Mouse (Mus musculus): ENCODE results near the gene Cacng4. TPM values are rescaled to one million over a fixed set of nuclear protein-coding genes. Genes with fewer than 3 reads are reported as not detected.

Cacng4 gene
- polyA plus RNA-seq, 1 experiment, result 25.6 TPM

DNA sequence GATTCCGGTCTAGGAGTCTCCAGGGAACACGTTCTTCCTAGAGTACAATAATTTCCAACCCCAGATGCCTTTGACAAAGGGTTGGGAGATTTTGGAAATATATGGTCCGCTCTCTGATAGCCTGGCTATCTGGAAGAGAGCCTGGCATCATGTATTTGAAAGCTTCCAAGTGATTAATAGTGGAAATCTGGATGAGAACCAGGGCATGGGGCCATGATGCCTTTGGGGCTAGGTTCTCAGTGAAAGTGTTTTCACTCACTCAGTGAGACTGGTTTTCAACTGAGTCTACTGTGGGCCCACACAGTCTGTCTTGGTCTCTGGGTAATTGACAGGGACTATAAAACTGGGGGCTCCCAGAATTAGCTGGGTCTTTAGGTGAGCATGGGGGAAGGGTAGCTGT is 7.6 kb upstream of the Cacng4 start:
- no peak overlapping the region for H3K4me3 ChIP-seq (replicated peaks; ENCODE audit: insufficient read depth, low read depth, low read length)
- TF ChIP-seq POLR2A (IDR thresholded peaks at IDR 0.05; ENCODE audit: borderline replicate concordance, insufficient read depth, low read length), result no peak
- no peak for TF ChIP-seq CTCF (IDR thresholded peaks at IDR 0.05; ENCODE audit: borderline replicate concordance, insufficient read depth, low read depth, low read length)
- no peaks in the 10 kb centered on the region for H3K4me1 ChIP-seq (ENCODE audit: control insufficient read depth, insufficient read depth, low read length)
- H3K27me3 ChIP-seq (ENCODE audit: control insufficient read depth, insufficient read depth, low read length), result no peaks in the 10 kb centered on the region; the same call in 1 of the 2 replicates
- no peak overlapping the region for H3K27ac ChIP-seq (ENCODE audit: insufficient read depth, low read length)
- no peak for DNase-seq
- WGBS, result 61% methylated on average over 3 of the region's 3 CpGs

DNA sequence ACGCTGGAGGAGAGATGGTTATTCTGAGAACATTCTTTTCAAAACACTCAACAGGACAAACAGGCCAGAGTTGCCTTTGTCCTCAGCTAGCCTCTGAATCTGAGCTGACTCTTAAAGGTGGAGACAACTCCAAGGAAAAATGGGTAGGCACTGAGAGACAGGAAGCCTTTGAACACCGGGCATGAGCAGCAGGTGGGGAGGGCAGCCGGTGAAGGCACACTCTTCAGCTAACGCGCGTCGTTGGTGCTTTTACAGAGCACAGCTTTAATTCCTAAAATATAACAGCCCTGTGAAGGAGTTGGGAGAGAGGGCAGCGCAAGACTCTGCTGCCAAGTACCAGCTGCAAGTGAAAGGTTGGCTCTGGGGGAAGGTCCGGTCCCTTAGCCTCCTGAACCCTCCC is 5.0 kb upstream of the Cacng4 start:
- Histone ChIP-seq H3K27me3 (ENCODE audit: control insufficient read depth, insufficient read depth, low read length) (peaks cover 5% of the 10 kb centered on the region; the same call in 1 of the 2 replicates), H3K4me3 (replicated peaks; ENCODE audit: insufficient read depth, low read depth, low read length) (no peak overlapping the region), H3K27ac (ENCODE audit: insufficient read depth, low read length) (no peak overlapping the region), H3K4me1 (ENCODE audit: control insufficient read depth, insufficient read depth, low read length) (no peaks in the 10 kb centered on the region)
- 16% methylated on average over 9 of the region's 9 CpGs for WGBS
- no peak for TF ChIP-seq CTCF (IDR thresholded peaks at IDR 0.05; ENCODE audit: borderline replicate concordance, insufficient read depth, low read depth, low read length)
- no peak for DNase-seq

DNA sequence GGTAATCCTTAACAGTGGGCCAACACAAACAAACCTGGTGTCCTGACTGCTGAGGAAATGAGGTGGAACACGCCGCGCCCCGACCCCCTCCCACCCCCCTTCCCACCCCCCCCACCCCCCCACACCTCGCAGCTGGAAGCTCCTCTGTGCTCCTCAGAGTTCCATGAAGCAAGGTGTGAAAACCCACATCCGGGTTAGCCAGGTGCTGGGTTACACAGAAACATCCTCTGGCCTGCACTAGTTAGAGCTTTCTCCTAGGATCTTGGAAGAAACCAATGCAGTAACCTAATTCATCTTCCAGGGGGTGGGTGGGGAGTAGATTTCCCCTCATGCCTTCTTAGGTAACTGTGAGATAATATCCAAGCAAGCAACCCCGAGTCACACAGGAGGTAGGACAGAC is 2.0 kb upstream of the Cacng4 start:
- 45% methylated on average over 7 of the region's 7 CpGs for WGBS
- H3K4me1 ChIP-seq (ENCODE audit: control insufficient read depth, insufficient read depth, low read length), result 0 out of 2 replicates have a peak, but pooled peaks cover 7% of the 10 kb centered on the region
- H3K27me3 ChIP-seq (ENCODE audit: control insufficient read depth, insufficient read depth, low read length), result peaks cover 13% of the 10 kb centered on the region; the same call in 1 of the 2 replicates
- TF ChIP-seq POLR2A (IDR thresholded peaks at IDR 0.05; ENCODE audit: borderline replicate concordance, insufficient read depth, low read length) (no peak), CTCF (IDR thresholded peaks at IDR 0.05; ENCODE audit: borderline replicate concordance, insufficient read depth, low read depth, low read length) (no peak)
- H3K4me3 ChIP-seq (replicated peaks; ENCODE audit: insufficient read depth, low read depth, low read length), result no peak overlapping the region
- no peak overlapping the region for H3K27ac ChIP-seq (ENCODE audit: insufficient read depth, low read length)
- DNase-seq, result no peak

DNA sequence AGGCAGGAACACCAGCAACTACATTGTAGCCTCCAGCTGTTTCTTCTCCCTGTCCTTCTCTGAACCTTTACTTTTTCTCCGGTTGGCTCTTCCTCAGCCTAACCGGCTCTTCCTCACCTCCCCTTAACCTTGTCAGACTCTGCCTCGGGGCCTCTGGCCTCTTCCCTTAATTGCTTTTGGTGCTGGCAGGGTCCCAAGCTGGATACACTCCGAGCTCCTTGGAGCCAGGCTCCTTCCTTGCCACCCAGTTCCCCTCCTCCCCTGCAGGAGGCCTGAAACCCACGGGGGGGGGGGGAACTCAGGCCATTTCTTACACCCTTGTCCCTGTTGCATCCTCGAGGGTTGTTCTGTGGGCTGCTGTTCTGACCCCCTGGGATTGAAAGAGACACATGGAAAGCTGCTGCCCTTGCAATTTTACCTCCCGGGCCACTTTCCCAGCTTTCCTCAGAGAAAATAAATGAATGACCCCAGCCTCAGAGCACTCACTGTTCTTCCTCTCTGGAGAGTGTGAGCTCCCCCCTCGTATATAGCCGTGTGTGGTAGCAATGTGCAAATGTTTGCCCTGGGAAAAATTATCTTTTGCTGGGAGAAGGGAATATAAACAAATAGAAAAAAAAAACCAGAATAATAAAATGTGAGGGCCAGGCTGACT is 1.2 kb upstream of the Cacng4 start:
- H3K27ac ChIP-seq (ENCODE audit: insufficient read depth, low read length), result no peak overlapping the region
- 0 out of 2 replicates have a peak, but pooled peaks cover 7% of the 10 kb centered on the region for H3K4me1 ChIP-seq (ENCODE audit: control insufficient read depth, insufficient read depth, low read length)
- DNase-seq, result peak in 1 of 2 experiments; percentile 9
- H3K4me3 ChIP-seq (replicated peaks; ENCODE audit: insufficient read depth, low read depth, low read length), result no peak overlapping the region
- H3K27me3 ChIP-seq (ENCODE audit: control insufficient read depth, insufficient read depth, low read length), result peaks cover 13% of the 10 kb centered on the region; the same call in 1 of the 2 replicates
- TF ChIP-seq POLR2A (IDR thresholded peaks at IDR 0.05; ENCODE audit: borderline replicate concordance, insufficient read depth, low read length) (no peak), CTCF (IDR thresholded peaks at IDR 0.05; ENCODE audit: borderline replicate concordance, insufficient read depth, low read depth, low read length) (no peak)
- WGBS, result 8% methylated on average over 9 of the region's 9 CpGs

DNA sequence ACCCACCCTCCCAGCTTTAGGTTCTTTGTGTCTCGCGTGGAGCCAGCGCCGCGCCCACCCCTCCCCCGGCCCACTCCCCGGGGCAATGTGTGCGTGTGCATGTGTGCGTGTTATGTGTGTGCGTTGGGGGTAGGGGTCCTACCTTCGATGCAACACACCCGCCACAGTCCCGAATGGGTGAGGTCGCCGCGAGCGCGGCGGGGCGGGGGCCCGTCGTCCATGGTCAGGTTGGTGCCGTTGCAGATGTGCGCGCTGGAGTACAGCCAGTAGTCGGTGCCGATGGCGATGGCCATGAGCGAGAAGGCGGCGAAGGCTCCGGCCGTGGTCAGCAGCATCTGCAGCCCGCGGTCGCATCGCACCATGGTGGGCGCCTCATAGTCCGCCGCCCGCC is 259 bp downstream of the Cacng4 start:
- 1% methylated on average over 39 of the region's 41 CpGs for WGBS
- no peak overlapping the region for H3K27ac ChIP-seq (ENCODE audit: insufficient read depth, low read length)
- no peak for TF ChIP-seq CTCF (IDR thresholded peaks at IDR 0.05; ENCODE audit: borderline replicate concordance, insufficient read depth, low read depth, low read length)
- no peak for TF ChIP-seq POLR2A (IDR thresholded peaks at IDR 0.05; ENCODE audit: borderline replicate concordance, insufficient read depth, low read length)
- H3K27me3 ChIP-seq (ENCODE audit: control insufficient read depth, insufficient read depth, low read length), result peaks cover 13% of the 10 kb centered on the region; the same call in 1 of the 2 replicates
- peak overlapping the region; percentile 44 for H3K4me3 ChIP-seq (replicated peaks; ENCODE audit: insufficient read depth, low read depth, low read length)
- 0 out of 2 replicates have a peak, but pooled peaks cover 7% of the 10 kb centered on the region for H3K4me1 ChIP-seq (ENCODE audit: control insufficient read depth, insufficient read depth, low read length)
- peak in 1 of 2 experiments; percentile 12 for DNase-seq

DNA sequence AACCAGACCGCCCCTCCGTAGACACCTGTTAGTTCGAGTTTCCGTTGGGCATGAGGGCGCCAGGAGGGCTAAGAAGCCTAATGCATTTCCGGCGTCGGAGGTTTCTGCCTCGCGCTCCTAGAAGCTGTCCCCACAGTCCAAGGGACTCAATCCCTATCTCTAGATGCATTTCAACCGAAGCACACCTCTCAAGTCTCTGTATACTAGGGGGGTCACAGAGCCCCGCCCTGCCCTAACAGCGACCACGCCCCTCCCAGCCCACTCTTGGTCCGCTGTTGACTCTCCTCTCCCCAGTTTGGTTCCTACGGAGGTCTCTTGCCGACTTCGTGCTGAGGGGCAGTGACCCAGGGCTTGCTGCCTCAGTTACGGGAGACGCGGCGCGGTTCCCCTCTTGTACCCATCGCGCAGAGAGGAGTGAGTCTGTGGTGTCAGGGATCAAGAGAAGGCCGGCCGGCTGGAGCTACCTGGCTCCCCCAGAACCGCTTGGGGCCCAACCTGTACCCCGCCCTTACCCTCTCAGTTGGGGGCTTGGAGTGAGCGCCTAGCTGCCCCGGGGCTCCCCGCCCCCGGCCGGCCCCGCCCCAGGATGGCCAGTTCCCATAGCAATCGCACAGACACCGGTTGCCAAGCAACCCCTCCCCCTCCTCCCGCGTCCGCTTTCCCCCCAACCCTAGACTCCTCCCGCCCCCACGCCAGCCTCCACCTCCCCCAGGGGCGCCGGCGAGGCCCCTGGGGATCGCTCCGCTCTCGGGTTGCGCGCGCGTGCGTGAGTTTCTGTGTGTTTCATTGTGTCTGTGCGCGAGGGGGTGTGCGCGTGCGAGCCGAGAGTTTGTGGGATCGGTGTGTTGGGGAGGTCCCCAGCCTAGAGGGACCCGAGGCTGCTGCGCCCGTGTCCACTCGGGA is 906 bp downstream of the Cacng4 start:
- WGBS, result 1% methylated on average over 64 of the region's 64 CpGs
- peak in 1 of 2 experiments; percentile 12 for DNase-seq
- H3K27ac ChIP-seq (ENCODE audit: insufficient read depth, low read length), result no peak overlapping the region
- H3K4me3 ChIP-seq (replicated peaks; ENCODE audit: insufficient read depth, low read depth, low read length), result peak overlapping the region; percentile 45
- peaks cover 13% of the 10 kb centered on the region; the same call in 1 of the 2 replicates for H3K27me3 ChIP-seq (ENCODE audit: control insufficient read depth, insufficient read depth, low read length)
- TF ChIP-seq CTCF (IDR thresholded peaks at IDR 0.05; ENCODE audit: borderline replicate concordance, insufficient read depth, low read depth, low read length), result no peak
- TF ChIP-seq POLR2A (IDR thresholded peaks at IDR 0.05; ENCODE audit: borderline replicate concordance, insufficient read depth, low read length), result no peak
- H3K4me1 ChIP-seq (ENCODE audit: control insufficient read depth, insufficient read depth, low read length), result 0 out of 2 replicates have a peak, but pooled peaks cover 7% of the 10 kb centered on the region

DNA sequence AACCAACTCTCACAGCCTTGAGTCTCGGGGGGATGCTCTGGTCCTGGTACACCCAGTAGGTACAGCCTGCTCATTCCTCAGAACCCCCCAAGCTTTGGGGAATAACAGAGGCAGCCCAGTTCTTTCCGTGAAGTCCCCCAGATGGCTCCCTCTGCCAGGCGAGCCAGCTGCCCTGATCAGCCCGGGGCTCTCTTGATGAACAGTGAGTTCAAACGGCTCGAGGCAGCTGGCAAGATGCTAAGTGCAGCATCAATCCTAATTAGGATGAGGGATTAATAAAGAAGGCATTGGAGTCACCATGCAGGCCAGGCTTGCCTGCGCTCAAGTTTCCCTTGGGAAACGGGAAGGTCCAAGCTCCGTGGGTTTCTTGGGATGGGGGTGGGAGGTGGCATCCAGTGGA is 2.2 kb downstream of the Cacng4 start:
- Histone ChIP-seq H3K4me3 (replicated peaks; ENCODE audit: insufficient read depth, low read depth, low read length) (no peak overlapping the region), H3K27ac (ENCODE audit: insufficient read depth, low read length) (no peak overlapping the region)
- 3% methylated on average over 9 of the region's 9 CpGs for WGBS

More for the DNA sequence above, 2.2 kb downstream of the Cacng4 start:
- Histone ChIP-seq H3K27me3 (ENCODE audit: control insufficient read depth, insufficient read depth, low read length) (peaks cover 13% of the 10 kb centered on the region; the same call in 1 of the 2 replicates), H3K4me1 (ENCODE audit: control insufficient read depth, insufficient read depth, low read length) (0 out of 2 replicates have a peak, but pooled peaks cover 7% of the 10 kb centered on the region)
- TF ChIP-seq POLR2A (IDR thresholded peaks at IDR 0.05; ENCODE audit: borderline replicate concordance, insufficient read depth, low read length), result no peak
- no peak for TF ChIP-seq CTCF (IDR thresholded peaks at IDR 0.05; ENCODE audit: borderline replicate concordance, insufficient read depth, low read depth, low read length)
- no peak for DNase-seq

Data from cerebellum, adult 2 months (tissue).